Mouse (Mus musculus): ENCODE measurements around the gene Otud7b. TPM values are rescaled to one million over a fixed set of nuclear protein-coding genes. Genes with fewer than 3 reads are reported as not detected.

The Otud7b gene
- total RNA-seq, 2 experiments from 2014 or later, result 33.3 to 33.4 TPM

GRCm38 (mm10) chr3:96155501-96155900 is 51.2 kb downstream of the Otud7b start:
- TF ChIP-seq CTCF (IDR thresholded peaks at IDR 0.05), result no peak
- no peak for DNase-seq (ENCODE audit: extremely low spot score in 1 of 2, low spot score in 2 of 2)
- intact Hi-C loops (cut with DNase I), result no loop called here
- no peak overlapping the region for H3K27ac ChIP-seq
- no peak overlapping the region for H3K4me3 ChIP-seq

GRCm38 (mm10) chr3:96159820-96160219 is 55.5 kb downstream of the Otud7b start:
- intact Hi-C loops (cut with DNase I), result no loop called here
- peak overlapping the region; percentile 92 for H3K27ac ChIP-seq
- H3K4me3 ChIP-seq, result no peak overlapping the region
- no peak for TF ChIP-seq CTCF (IDR thresholded peaks at IDR 0.05)
- DNase-seq (ENCODE audit: extremely low spot score in 1 of 2, low spot score in 2 of 2), result no peak

GRCm38 (mm10) chr3:96160222-96160802 is 56.0 kb downstream of the Otud7b start:
- intact Hi-C loops (cut with DNase I), result no loop called here
- peak; percentile 51 to 61 for DNase-seq (ENCODE audit: extremely low spot score in 1 of 2, low spot score in 2 of 2)
- H3K27ac ChIP-seq, result peak overlapping the region; percentile 92
- H3K4me3 ChIP-seq, result peak overlapping the region; percentile 54
- TF ChIP-seq CTCF (IDR thresholded peaks at IDR 0.05), result no peak

GRCm38 (mm10) chr3:96160803-96161516 is 56.6 kb downstream of the Otud7b start:
- H3K4me3 ChIP-seq, result peak overlapping the region; percentile 54
- intact Hi-C loops (cut with DNase I), result no loop called here
- DNase-seq (ENCODE audit: extremely low spot score in 1 of 2, low spot score in 2 of 2), result peak; percentile 58 to 64

GRCm38 (mm10) chr3:96161869-96162840 is 57.8 kb downstream of the Otud7b start, which contains the start of gene Mtmr11:
TSS of gene Mtmr11 (plus strand) at chr3:96162004.
- no peak for DNase-seq (ENCODE audit: extremely low spot score in 1 of 2, low spot score in 2 of 2)
- TF ChIP-seq CTCF (IDR thresholded peaks at IDR 0.05), result no peak
- H3K27ac ChIP-seq, result peak within 1 kb of the TSS; percentile 92
- intact Hi-C loops (cut with DNase I), result no loop called here
- peak within 1 kb of the TSS; percentile 54 for H3K4me3 ChIP-seq

More at GRCm38 (mm10) chr3:96160803-96161516, 56.6 kb downstream of the Otud7b start:
- TF ChIP-seq CTCF (IDR thresholded peaks at IDR 0.05), result no peak
- H3K27ac ChIP-seq, result peak overlapping the region; percentile 92

GRCm38 (mm10) chr3:96163040-96163439 is 58.7 kb downstream of the Otud7b start:
- intact Hi-C loops (cut with DNase I), result no loop called here
- Histone ChIP-seq H3K27ac (no peak overlapping the region), H3K4me3 (no peak overlapping the region; the same call in 1 of the 2 replicates)
- TF ChIP-seq CTCF (IDR thresholded peaks at IDR 0.05), result no peak
- DNase-seq (ENCODE audit: extremely low spot score in 1 of 2, low spot score in 2 of 2), result no peak

GRCm38 (mm10) chr3:96168466-96169158 is 64.3 kb downstream of the Otud7b start:
- no peak for DNase-seq (ENCODE audit: extremely low spot score in 1 of 2, low spot score in 2 of 2)
- Histone ChIP-seq H3K27ac (no peak overlapping the region), H3K4me3 (no peak overlapping the region)
- TF ChIP-seq CTCF (IDR thresholded peaks at IDR 0.05), result no peak
- intact Hi-C loops (cut with DNase I), result no loop called here

- Histone ChIP-seq H3K27ac (peak overlapping the region; percentile 99), H3K4me3 (no peak overlapping the region)
- intact Hi-C loops (cut with DNase I), result no loop called here
- DNase-seq (ENCODE audit: extremely low spot score in 1 of 2, low spot score in 2 of 2), result no peak
- TF ChIP-seq CTCF (IDR thresholded peaks at IDR 0.05), result no peak
Observed at GRCm38 (mm10) chr3:96170276-96170675, 65.9 kb downstream of the Otud7b start.

- no peak for TF ChIP-seq CTCF (IDR thresholded peaks at IDR 0.05)
- DNase-seq (ENCODE audit: extremely low spot score in 1 of 2, low spot score in 2 of 2), result no peak
- intact Hi-C loops (cut with DNase I), result no loop called here
- Histone ChIP-seq H3K4me3 (peak overlapping the region; percentile 90), H3K27ac (peak overlapping the region; percentile 99)
Observed at GRCm38 (mm10) chr3:96170976-96171545, 66.7 kb downstream of the Otud7b start.

- DNase-seq (ENCODE audit: extremely low spot score in 1 of 2, low spot score in 2 of 2), result no peak
Observed at GRCm38 (mm10) chr3:96171583-96172196, 67.4 kb downstream of the Otud7b start.

More at GRCm38 (mm10) chr3:96171583-96172196, 67.4 kb downstream of the Otud7b start:
- peak overlapping the region; percentile 99 for H3K27ac ChIP-seq
- intact Hi-C loops (cut with DNase I), result no loop called here
- peak overlapping the region; percentile 90 for H3K4me3 ChIP-seq
- no peak for TF ChIP-seq CTCF (IDR thresholded peaks at IDR 0.05)
